Mouse (Mus musculus): ENCODE data around the gene Ralgapa2. TPM values are rescaled to one million over a fixed set of nuclear protein-coding genes. Genes with fewer than 3 reads are reported as not detected.

Ralgapa2 gene
- polyA plus RNA-seq, 1 experiment from 2014 or later, result 4.9 TPM

DNA sequence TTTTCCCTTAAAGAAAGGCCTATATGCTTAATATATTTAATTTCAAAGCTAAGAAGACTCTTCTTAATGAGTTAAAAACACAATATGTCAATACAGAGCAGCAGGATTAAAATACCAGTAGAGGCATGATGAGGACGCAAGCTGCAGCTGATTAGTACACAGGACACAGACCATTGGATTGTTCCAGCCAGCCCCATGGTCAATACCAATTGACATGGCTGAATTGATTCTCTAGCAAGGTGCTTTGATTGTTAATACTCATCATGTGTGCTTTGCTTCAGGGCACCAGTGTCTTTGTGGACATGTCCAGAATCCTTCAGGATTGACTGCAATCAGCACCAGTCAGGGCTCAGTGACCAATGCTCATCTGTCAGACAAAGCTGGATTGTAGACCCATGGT, 185.5 kb downstream of the Ralgapa2 start:
- Histone ChIP-seq H3K36me3 (ENCODE audit: control insufficient read depth, insufficient read depth) (peaks cover 12% of the 10 kb centered on the region), H3K4me2 (replicated peaks; ENCODE audit: low read depth) (no peak overlapping the region), H3K9me3 (ENCODE audit: control insufficient read depth) (no peaks in the 10 kb centered on the region), H3K4me3 (ENCODE audit: low read depth, low read length) (no peak overlapping the region), H3K9ac (ENCODE audit: low read depth, low read length) (no peak overlapping the region), H3K27me3 (replicated peaks; ENCODE audit: control insufficient read depth, insufficient read depth, low read length) (no peaks in the 10 kb centered on the region), H3K4me1 (replicated peaks; ENCODE audit: control insufficient read depth, insufficient read depth, low read length) (no peaks in the 10 kb centered on the region), H3K27ac (ENCODE audit: low read depth, low read length) (no peak overlapping the region)
- no peak for ATAC-seq
- 98% methylated on average over 1 of the region's 1 CpGs for WGBS
- no peak for TF ChIP-seq CTCF (IDR thresholded peaks at IDR 0.05; ENCODE audit: low read depth)

DNA sequence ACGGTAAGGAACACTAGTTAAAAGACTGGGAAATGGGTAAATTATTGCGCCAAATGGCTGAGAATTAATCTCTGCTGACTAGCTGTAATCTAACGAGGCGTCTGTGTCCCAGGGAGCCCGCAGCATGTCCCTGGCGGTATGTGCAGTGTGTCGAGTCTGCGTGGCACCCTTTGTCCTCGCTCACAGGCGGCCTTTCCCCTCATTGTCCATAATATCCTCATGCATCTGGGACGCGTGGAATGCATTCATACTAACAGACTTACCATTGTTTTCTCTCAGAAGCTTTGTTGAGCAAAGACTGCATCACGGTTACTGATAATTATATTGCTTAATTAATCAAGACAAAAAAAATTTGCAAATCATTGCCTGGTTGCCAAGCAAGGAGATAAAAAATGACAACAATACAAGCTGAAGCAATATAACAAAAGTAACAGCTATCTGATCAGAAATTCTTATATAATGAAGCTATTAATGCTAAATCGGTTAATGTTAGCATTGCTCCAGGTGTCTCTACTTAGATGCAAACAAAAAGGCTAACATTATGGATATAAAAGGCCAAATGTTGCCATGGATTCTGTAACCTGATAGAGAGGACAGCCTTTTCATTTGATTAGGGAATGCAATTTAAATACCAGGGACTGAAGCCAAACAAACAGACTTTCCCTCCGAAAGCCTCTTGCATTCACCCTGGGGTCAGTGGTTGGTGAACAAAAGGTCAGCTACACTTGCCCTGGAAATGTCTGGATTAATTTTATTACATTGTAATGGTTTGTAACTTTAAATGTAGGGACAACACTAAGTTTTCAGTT, 187.0 kb downstream of the Ralgapa2 start:
- no peak overlapping the region for H3K9ac ChIP-seq (ENCODE audit: low read depth, low read length)
- no peaks in the 10 kb centered on the region for H3K4me1 ChIP-seq (replicated peaks; ENCODE audit: control insufficient read depth, insufficient read depth, low read length)
- H3K4me3 ChIP-seq (ENCODE audit: low read depth, low read length), result no peak overlapping the region
- WGBS, result 69% methylated on average over 15 of the region's 15 CpGs
- H3K4me2 ChIP-seq (replicated peaks; ENCODE audit: low read depth), result no peak overlapping the region
- peaks cover 6% of the 10 kb centered on the region for H3K36me3 ChIP-seq (ENCODE audit: control insufficient read depth, insufficient read depth)
- no peaks in the 10 kb centered on the region for H3K27me3 ChIP-seq (replicated peaks; ENCODE audit: control insufficient read depth, insufficient read depth, low read length)
- TF ChIP-seq CTCF (IDR thresholded peaks at IDR 0.05; ENCODE audit: low read depth), result no peak
- H3K27ac ChIP-seq (ENCODE audit: low read depth, low read length), result no peak overlapping the region
- no peaks in the 10 kb centered on the region for H3K9me3 ChIP-seq (ENCODE audit: control insufficient read depth)
- ATAC-seq, result no peak

DNA sequence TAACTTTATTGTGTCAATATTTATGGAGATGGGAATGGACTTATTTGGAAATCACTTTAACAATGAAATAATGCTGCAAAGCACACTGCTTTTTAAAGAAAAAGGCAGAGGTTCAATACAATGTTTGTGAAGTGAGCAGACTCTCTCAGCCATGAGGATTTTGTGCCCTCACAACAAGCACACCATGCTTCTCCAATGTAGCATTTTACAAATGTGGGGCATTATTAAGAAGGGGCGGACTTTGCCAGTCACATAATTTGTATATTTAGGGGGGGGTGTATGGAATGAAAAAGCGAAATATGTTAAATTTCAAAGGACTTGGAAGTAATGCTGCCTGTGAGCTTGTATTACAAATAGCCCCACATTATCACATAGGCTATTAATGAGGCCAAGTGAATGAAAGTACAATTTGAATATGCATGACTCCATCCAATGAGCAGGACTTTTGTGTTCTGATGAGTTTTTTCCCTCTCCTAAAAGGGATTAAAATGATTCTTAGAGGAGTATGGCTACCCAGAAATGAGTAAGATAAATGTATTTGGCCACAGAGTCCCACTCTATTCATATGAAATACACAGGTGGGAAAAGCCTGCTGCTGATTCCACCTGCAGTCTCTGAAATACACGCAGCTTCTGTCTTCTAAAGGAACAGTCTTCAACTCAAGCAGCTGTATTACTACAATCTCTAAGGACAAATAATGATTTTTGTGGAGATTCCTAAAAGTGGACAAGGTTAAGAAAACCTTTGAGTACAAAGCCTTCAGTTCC, 187.8 kb downstream of the Ralgapa2 start:
- Histone ChIP-seq H3K4me2 (replicated peaks; ENCODE audit: low read depth) (no peak overlapping the region), H3K27me3 (replicated peaks; ENCODE audit: control insufficient read depth, insufficient read depth, low read length) (no peaks in the 10 kb centered on the region), H3K4me3 (ENCODE audit: low read depth, low read length) (no peak overlapping the region), H3K9ac (ENCODE audit: low read depth, low read length) (no peak overlapping the region), H3K27ac (ENCODE audit: low read depth, low read length) (no peak overlapping the region), H3K4me1 (replicated peaks; ENCODE audit: control insufficient read depth, insufficient read depth, low read length) (no peaks in the 10 kb centered on the region), H3K36me3 (ENCODE audit: control insufficient read depth, insufficient read depth) (peaks cover 6% of the 10 kb centered on the region), H3K9me3 (ENCODE audit: control insufficient read depth) (no peaks in the 10 kb centered on the region)
- no peak for ATAC-seq
- no peak for TF ChIP-seq CTCF (IDR thresholded peaks at IDR 0.05; ENCODE audit: low read depth)
- 88% methylated on average over 3 of the region's 3 CpGs for WGBS

DNA sequence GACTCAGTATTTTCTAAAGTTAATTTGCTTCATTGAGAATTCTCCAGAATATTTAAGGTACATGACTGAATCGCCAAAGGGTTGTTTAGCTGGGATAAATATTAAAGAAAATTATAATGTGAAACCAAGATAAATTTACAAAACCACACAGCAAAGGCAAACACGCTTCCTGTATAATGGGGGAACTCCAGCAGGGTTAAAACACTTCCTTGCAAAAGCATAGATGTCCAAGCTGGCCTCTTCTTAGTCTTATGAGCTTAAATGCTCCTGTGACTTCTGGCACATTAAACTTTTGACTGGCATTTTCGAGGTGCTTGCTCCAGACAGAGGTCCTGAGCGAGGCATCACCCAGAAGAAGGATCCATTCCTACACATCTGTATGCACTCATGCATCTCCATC, 188.6 kb downstream of the Ralgapa2 start:
- no peak for ATAC-seq
- Histone ChIP-seq H3K4me3 (ENCODE audit: low read depth, low read length) (no peak overlapping the region), H3K4me2 (replicated peaks; ENCODE audit: low read depth) (no peak overlapping the region), H3K27me3 (replicated peaks; ENCODE audit: control insufficient read depth, insufficient read depth, low read length) (no peaks in the 10 kb centered on the region), H3K27ac (ENCODE audit: low read depth, low read length) (no peak overlapping the region), H3K9ac (ENCODE audit: low read depth, low read length) (no peak overlapping the region), H3K36me3 (ENCODE audit: control insufficient read depth, insufficient read depth) (peaks cover 6% of the 10 kb centered on the region; the same call in 1 of the 2 replicates), H3K4me1 (replicated peaks; ENCODE audit: control insufficient read depth, insufficient read depth, low read length) (no peaks in the 10 kb centered on the region), H3K9me3 (ENCODE audit: control insufficient read depth) (no peaks in the 10 kb centered on the region)
- no peak for TF ChIP-seq CTCF (IDR thresholded peaks at IDR 0.05; ENCODE audit: low read depth)
- WGBS, result 97% methylated on average over 4 of the region's 4 CpGs

DNA sequence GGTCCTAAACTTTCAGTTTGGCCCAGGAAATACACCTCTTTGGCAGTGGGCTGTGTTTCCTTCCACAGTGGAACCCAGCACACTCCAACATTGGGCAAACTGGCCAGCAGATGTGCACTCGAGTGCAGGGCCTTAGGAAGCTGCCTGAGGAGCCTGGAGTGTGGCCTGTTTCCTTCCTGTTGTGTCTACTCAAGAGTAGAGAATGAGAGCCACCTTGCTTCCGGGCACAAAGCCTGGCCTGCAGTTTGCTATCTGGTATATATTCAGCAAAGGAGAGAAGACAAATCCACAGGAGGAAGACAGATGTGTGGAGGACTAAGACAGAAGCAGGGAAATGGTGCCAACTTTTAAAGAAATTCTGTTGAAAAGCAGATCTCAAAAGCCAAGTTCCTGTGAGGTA, 189.4 kb downstream of the Ralgapa2 start:
- Histone ChIP-seq H3K4me2 (replicated peaks; ENCODE audit: low read depth) (no peak overlapping the region), H3K27me3 (replicated peaks; ENCODE audit: control insufficient read depth, insufficient read depth, low read length) (no peaks in the 10 kb centered on the region), H3K4me1 (replicated peaks; ENCODE audit: control insufficient read depth, insufficient read depth, low read length) (no peaks in the 10 kb centered on the region), H3K4me3 (ENCODE audit: low read depth, low read length) (no peak overlapping the region), H3K36me3 (ENCODE audit: control insufficient read depth, insufficient read depth) (peaks cover 6% of the 10 kb centered on the region; the same call in 1 of the 2 replicates), H3K27ac (ENCODE audit: low read depth, low read length) (no peak overlapping the region), H3K9ac (ENCODE audit: low read depth, low read length) (no peak overlapping the region), H3K9me3 (ENCODE audit: control insufficient read depth) (no peaks in the 10 kb centered on the region)
- WGBS, result 72% methylated on average over 2 of the region's 2 CpGs
- ATAC-seq, result no peak
- TF ChIP-seq CTCF (IDR thresholded peaks at IDR 0.05; ENCODE audit: low read depth), result no peak

DNA sequence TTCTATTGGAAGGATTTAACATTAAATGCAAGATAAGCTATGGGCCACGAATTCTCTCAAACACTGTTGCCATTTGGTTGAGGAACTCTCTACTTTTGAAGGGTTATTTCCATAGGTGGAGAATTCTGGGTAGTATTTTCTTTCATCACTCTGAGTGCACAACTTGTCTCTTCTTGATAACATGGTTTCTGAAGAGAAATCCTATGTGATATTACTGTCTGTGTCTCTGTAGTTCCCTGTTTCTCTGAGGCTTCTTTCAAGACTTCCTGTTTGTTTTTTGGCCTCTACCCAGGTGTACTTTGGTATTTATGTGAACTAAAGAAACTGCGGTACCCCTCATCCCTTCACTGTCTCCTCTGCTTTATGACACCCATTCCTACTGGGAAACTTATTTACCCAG, 190.1 kb downstream of the Ralgapa2 start:
- Histone ChIP-seq H3K4me3 (ENCODE audit: low read depth, low read length) (no peak overlapping the region), H3K4me1 (replicated peaks; ENCODE audit: control insufficient read depth, insufficient read depth, low read length) (no peaks in the 10 kb centered on the region), H3K27ac (ENCODE audit: low read depth, low read length) (no peak overlapping the region), H3K36me3 (ENCODE audit: control insufficient read depth, insufficient read depth) (0 out of 2 replicates have a peak, but pooled peaks cover 6% of the 10 kb centered on the region), H3K9me3 (ENCODE audit: control insufficient read depth) (no peaks in the 10 kb centered on the region), H3K4me2 (replicated peaks; ENCODE audit: low read depth) (no peak overlapping the region), H3K9ac (ENCODE audit: low read depth, low read length) (no peak overlapping the region), H3K27me3 (replicated peaks; ENCODE audit: control insufficient read depth, insufficient read depth, low read length) (no peaks in the 10 kb centered on the region)
- WGBS, result 81% methylated on average over 2 of the region's 2 CpGs
- no peak for TF ChIP-seq CTCF (IDR thresholded peaks at IDR 0.05; ENCODE audit: low read depth)
- ATAC-seq, result no peak
